Mouse (Mus musculus): ENCODE measurements around the gene Tmem63a.

Tmem63a gene

DNA sequence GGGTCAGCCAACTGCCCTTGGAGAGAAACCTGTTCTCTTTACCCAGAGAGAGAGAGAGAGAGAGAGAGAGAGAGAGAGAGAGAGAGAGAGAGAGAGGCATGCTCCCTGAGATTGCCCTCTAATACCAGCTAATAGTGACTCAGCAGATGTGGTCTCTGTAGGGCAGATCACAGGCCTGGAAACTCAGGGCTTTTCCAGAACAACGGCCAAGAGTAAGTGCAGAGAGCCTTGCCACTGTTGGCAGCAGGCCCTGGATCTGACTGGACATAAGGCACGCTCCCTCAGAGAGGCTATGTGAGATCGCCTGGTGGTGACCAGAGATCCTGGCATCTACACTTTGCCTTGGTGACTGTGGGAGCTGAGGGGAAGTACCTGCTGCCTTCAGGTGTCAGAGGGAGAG, 67.6 kb downstream of the Tmem63a start:
- DNase-seq (ENCODE audit: low read depth, low spot score): peak; percentile 92

DNA sequence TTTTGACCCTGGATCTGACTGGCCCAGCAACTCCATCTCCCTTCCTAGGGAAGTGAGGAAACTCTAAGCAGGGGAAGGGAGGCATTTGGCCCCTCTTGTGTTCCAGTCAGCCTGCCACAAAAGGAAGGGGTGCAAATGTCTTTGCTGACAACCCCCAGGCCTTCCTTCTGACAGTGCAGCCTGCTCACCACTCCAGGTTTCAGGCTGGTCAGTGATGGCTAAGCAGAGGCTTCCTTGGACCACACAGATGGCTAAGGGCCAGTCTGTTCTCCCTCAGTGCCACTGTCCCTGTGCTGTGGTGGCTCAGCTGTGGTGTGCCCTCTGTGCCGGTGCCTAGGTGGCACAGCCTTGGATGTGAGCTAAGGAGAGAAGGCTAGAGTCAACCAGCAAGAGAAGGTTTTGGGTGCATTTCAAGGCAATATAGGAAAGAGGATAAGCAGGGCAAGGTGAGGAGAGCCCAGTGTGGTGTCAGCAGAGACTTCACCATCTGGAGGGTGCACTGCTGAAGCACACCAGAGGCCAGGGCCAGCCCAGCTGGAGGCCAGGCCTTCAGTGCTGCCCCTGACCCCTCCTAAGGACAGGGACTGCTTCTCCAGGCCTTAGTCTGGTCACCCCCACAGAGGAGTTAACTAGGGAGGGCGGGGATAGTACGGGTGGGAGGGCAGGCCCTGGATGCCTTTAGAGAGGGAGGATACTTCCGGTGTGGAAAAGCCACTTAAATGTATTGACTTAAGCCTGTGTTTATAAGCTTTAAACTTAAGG, 68.2 kb downstream of the Tmem63a start:
- DNase-seq (ENCODE audit: low read depth, low spot score): no peak

DNA sequence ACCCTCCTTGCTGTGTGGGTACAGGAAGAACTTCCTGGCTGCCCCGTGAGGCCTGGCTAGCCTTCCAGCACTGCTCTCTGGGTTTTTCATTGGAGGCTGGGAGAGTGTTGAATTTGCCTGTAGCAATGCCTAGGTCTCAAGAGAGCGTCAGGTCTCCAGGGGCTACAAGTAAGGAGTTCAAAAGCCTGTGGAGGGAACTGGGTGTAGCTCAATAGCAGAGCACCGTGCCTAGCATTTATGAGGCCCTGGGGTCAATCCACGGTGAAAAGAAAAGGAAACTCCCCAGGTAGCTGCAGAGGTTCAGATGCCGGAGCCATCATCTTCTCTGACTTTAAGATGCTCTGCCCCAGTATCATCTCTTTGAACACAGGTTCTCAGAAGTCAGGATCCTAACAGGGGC, 69.5 kb downstream of the Tmem63a start:
- no peak for DNase-seq (ENCODE audit: low read depth, low spot score)

DNA sequence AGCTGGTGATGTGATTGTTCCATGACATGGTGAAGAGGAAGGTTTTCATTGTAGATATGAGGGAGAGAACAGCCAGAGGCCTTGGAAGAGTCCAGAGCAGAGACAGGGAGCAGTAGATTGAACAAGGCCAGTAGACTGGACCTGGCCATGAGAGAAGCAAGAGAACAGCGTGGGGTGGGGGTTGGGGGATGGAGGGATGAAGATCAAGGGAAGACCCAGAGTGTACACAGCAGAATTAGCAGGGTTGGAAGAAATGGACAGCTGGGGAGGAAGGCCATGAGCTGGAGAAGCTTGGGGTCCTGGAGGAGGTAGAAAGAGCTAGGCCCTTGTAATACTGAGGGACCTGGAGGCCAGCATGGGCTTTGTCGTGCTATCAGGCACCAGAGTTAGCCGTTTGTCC, 70.3 kb downstream of the Tmem63a start:
- DNase-seq (ENCODE audit: low read depth, low spot score): no peak

DNA sequence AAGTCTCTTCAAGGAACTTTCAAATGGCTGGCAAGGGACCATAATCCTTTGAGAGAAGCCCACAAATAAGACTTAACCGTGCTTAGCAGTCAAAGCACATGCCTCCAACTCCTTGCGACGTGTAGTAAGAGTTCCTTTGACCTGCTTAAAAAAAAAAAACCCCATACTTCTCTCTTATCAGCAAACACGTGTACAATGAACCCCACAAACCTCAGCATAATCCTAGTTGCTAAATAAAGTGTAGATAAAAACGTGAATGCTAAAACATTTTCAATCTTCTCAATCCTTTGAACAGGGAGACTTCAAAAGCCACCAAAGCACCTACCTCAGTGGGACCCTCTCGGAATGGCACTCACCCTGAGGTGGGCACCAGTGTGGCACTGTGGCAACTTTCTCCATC, 71.3 kb downstream of the Tmem63a start:
- DNase-seq (ENCODE audit: low read depth, low spot score): no peak

DNA sequence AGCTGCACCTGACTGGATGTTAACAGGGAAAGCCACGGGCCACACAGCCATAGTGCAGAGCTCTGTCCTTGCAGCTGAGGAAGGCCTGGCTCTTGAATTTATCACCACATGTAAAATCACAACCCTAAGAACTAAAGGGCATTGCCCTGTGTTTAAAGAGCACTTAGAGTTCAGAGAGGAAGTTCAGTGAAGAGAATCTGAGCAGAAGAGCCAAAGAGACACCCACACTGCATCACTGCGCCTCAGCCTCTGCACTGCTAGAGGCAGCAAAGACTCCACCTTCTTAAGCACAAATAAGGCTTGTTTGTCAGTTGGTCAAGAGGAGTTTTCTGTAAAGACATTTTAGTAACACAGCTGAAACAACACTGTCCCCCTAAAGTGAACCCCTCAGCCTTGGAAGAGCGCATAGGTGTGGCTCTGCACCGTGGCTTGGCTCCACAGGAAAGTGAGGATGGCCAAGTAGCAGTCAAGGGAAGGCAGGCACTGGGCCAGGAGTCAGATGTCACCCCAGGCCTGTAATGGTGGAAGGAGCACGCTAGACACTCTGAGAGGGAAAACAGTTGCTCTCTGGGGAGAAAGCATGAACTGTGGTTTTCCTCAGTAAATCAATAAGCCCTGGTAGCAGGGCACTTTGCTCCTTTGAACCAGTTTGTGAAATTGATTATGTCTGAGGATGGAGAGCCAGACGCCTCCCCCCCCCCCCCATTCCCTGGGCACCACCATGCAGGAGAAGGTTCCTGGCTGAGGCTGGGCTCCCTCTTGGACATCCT, 72.8 kb downstream of the Tmem63a start:
- DNase-seq (ENCODE audit: low read depth, low spot score): peak; percentile 47

DNA sequence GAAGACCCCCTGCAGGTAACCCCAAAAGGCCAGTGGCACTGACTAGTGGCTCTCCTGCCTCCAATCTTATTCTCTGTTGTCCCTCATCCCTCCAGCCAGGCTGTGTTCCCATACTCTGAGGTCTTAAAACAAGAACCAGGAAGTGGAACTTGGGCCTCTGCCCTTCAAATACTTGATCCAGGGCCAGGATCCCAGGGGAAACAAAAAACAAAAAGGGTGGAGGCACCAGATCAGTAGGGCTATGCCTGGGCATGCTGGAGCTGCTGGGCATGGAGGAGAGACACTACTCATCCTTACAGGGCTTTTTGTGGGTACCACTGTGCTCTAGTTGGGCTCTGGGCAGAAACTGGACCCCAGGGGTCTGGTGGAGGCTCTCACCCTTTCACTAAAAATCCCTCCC, 73.4 kb downstream of the Tmem63a start:
- peak; percentile 36 for DNase-seq (ENCODE audit: low read depth, low spot score)

DNA sequence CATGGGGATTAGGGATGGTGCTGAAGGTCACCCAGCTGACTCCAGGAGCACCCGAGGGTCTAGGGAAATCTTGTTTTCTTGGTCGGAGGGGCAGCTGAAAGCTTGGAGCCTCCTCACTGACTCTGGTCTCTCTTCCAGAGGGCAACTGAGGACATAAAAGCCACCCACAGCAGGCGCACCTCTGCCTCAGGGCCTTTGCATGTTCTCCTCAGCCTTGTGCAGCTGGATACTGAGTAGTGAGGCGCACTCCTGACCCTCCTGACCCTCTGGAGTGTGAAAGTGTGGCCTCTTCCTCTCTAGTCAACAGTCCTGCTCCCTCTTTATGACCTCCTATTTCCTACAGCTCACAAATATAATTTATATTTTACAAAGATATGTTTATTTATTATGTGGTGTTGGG, 73.9 kb downstream of the Tmem63a start:
- no peak for DNase-seq (ENCODE audit: low read depth, low spot score)

DNA sequence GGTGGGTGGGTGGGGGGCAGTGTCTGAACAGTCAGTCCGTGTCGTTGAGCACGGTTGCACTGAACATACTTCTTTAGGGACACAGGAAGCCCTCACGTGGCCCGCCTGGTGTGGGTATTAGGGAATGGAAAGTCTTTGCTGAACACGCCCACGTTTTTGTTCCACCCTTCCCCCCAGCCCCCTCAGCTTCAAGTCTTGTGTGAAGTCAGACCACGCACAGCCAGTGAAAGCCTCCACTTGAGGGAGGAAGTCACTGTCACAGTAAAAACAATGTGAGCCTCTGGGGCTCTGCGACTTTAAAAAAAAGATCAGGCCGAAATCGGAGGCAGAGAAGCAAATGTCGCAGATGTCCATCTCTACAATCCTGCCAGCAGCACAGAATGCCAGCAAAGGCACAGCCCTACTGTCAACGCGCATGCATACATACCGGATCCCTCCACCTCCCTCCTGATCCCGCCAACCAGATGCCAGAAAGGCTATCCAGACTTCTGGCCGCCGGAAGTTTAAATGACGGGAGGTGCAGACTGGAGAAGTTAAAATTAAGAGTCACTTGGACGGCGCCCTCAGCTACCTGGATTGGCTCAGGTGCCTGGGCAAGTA, 74.5 kb downstream of the Tmem63a start:
- peak; percentile 93 for DNase-seq (ENCODE audit: low read depth, low spot score)

DNA sequence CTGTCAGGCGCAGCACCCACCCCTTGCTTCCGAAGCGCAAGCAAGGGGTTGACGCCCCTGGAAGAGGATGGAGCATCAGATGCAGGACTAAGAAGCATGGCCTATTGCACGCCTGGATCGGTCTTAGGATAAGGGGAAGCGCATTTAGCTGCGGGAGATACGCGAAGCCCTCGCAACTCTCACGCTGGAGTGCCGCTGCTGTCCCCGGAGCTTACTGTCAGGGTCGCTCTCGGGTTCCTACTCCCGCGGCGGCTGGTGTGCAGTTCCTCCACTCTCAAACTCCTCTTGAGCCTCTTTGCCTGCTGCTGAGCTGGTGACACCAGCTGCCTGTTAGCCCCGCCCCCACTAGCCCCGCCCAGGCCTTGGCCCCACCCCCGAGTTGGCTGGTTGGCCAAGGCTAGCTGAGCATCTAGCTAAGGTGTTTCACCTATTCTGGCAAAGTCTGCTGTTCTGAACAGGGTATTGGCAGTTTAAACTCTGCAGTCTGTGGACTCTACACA, 75.1 kb downstream of the Tmem63a start:
- DNase-seq (ENCODE audit: low read depth, low spot score): peak; percentile 85

DNA sequence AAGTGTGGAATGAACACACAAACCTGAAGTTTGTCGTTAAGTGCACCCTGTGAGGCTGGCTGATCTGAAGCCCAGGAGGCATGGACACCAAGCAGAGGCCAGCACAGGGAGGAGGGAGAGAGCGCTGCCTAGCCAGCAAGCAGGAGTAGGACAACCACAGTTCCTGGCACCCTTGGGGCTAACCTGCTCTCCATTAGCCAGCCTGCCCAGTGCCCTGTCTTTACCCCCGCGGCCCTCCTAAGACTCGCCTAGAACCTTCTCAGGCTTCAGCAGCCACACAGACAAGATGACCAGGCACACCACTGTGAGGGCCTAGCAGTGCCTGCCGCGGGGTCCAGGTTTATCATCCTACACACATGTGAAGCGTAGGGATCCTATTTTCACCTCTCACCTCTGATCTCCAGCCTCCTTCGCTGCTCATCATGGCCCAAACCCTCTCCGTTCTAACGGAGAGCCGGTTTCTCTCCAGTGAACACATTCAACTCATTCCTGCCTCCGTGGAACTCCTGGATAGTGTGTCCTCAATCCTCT, 75.8 kb downstream of the Tmem63a start:
- DNase-seq (ENCODE audit: low read depth, low spot score): no peak

DNA sequence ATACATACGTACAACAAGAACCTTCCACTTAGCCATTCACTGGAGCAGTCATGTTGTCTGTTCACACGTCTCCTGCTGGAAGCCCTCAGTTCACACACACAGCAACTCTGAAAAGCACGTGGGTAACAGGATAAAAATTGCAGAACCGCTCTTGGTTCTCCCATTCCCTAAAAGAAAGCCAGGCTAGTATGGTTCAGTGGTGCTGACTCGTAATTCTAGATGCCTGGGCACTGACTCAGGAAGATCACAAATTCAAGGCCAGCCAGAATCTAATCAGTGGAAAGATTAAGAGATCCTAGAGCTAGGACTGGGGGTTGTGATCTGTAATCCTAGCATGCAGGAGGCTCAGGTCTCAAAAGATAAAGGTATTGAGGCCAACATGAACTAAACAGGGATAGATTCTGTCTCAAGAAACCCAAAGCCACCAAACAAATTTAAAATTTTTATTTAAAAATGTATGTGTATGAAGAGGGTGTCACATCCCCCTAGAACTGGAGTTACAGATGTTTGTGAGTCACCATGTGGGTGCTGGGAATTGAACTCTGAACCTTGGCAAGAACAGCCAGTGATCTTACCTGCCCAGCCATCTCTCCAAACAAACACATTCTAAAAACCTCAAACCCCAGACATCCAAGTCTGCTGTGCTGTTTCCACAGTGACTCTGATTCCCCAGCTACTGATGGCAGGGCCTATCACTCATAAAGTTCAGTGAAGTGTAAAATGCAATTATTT, 78.8 kb downstream of the Tmem63a start, which contains the start of gene Ephx1:
TSS of gene Ephx1 (minus strand) at position 149 of the 732 bp plus-strand sequence.
- DNase-seq (ENCODE audit: low read depth, low spot score): no peak

DNA sequence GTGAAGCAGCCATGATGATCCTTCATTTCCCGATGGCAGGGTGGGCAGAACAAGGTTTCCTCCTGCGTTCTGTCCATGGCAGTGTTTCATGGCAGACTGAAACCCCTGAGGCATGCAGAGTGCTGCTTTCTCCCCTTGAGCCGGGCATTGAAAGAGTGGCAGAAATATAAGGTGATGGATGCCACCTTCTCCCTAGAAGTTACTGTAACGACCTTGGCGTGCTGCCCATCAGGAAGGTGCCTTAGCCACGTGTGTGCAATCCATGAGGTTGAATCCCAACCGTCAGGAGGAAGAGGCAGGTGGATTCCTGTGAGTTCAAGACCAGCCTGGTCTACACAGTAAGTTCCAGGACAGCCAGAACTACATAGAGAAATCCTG, 79.3 kb downstream of the Tmem63a start:
- no peak for DNase-seq (ENCODE audit: low read depth, low spot score)

DNA sequence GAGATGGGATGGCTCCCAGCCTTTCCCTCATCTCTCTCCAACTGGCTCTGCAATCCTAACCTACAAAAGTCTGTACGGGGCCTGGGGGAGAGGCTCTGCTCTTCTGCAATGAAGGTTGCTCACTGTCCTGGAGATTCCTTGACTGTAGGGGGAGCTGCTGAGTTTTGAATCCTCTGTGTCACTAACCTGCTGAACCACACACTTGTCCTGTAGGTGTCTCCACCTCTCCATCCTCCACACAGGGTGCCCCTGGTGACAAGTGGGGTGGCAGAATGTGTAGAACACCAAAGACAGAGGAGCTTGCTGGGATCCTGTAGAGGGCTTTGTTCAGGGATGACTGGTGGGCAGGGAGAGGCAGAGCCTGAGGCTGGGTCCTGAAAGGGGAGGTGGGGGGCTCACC, 80.1 kb downstream of the Tmem63a start:
- peak; percentile 79 for DNase-seq (ENCODE audit: low read depth, low spot score)
